Mouse (Mus musculus): ENCODE results near the gene Btbd35f12.
"Not testable (repeated sequence)": the region's sequence is repeated elsewhere in the genome, so short reads cannot be mapped to it uniquely, and the experiment has no call there.

Gene Btbd35f12
- long read RNA-seq, experiment 1 = 0 reads
- long read RNA-seq, experiment 2 = 0 reads

- intact Hi-C loops (cut with DNase I) = not testable (repeated sequence)
Measured at GRCm38 (mm10) chrX:33313079-33313478, at the start of gene Btbd35f12. Gene Btbd35f12, plus strand, starts transcription at chrX:33313379.

- intact Hi-C loops (cut with DNase I) = not testable (repeated sequence)
Measured at GRCm38 (mm10) chrX:33353254-33353653, 40.1 kb downstream of the Btbd35f12 start.

Measured in adrenal gland (tissue).